8 mouse cellular contexts compared by ENCODE assay signal in genomic region chr9:99140063-99140882, GRCm38 (mm10). TPM values are rescaled to one million over a fixed set of nuclear protein-coding genes. Genes with fewer than 3 reads are reported as not detected.
DNase-seq lines count a peak whose midpoint lies in the region; ATAC-seq and TF ChIP-seq lines count a peak whose summit lies in the region.

Pik3cb (minus strand) TSS chr9:99140621.

- ATAC-seq in erythroblast, adult 5-6 weeks (replicated peaks; ENCODE audit: low FRiP score, poor library complexity, severe bottlenecking), result peak; percentile 92
- ATAC-seq in heart, embryonic 12.5 days (ENCODE audit: insufficient number of reproducible peaks, low FRiP score), result peak; percentile 97
- peak; percentile 94 for ATAC-seq in kidney, postnatal 0 days (replicated peaks; ENCODE audit: low FRiP score, low read depth)
- peak; percentile 90 for ATAC-seq in liver, embryonic 11.5 days (replicated peaks; ENCODE audit: low FRiP score)
- peak; percentile 96 for ATAC-seq in stomach, embryonic 14.5 days (ENCODE audit: insufficient number of reproducible peaks, insufficient read depth, low FRiP score, low read depth)

- H3K4me2 ChIP-seq in heart, embryonic 12.5 days, result peak within 1 kb of the TSS; percentile 77
- H3K4me2 ChIP-seq in kidney, postnatal 0 days (ENCODE audit: low read length), result peak within 1 kb of the TSS; percentile 81
- H3K4me2 ChIP-seq in liver, embryonic 11.5 days, result peak within 1 kb of the TSS; percentile 83
- peak within 1 kb of the TSS; percentile 55 for H3K4me2 ChIP-seq in stomach, embryonic 14.5 days (replicated peaks; ENCODE audit: low read depth, low read length)

- peak within 1 kb of the TSS; percentile 79 for H3K27ac ChIP-seq in heart, embryonic 12.5 days (ENCODE audit: poor library complexity, severe bottlenecking)
- 0 out of 2 replicates have a peak within 1 kb of the TSS, but pooled peaks have one; percentile 42 for H3K27ac ChIP-seq in kidney, postnatal 0 days
- H3K27ac ChIP-seq in liver, embryonic 11.5 days (ENCODE audit: low read depth, low read length), result peak within 1 kb of the TSS; percentile 89
- H3K27ac ChIP-seq in stomach, embryonic 14.5 days (ENCODE audit: low read length), result 0 out of 2 replicates have a peak within 1 kb of the TSS, but pooled peaks have one; percentile 21

- no peaks in the 10 kb centered on the region for H3K9me3 ChIP-seq in heart, embryonic 12.5 days (replicated peaks)
- no peaks in the 10 kb centered on the region for H3K9me3 ChIP-seq in kidney, postnatal 0 days (replicated peaks; ENCODE audit: low read length)
- H3K9me3 ChIP-seq in liver, embryonic 11.5 days (ENCODE audit: control insufficient read depth, low read length), result no peaks in the 10 kb centered on the region
- no peaks in the 10 kb centered on the region for H3K9me3 ChIP-seq in stomach, embryonic 14.5 days (ENCODE audit: control insufficient read depth, low read depth, low read length)

- peak; percentile 98 for DNase-seq in B cell, adult 2 months
- DNase-seq in brain, adult 2 months (ENCODE audit: low read depth, low spot score), result peak; percentile 97
- DNase-seq in kidney, postnatal 0 days (ENCODE audit: low spot score), result peak; percentile 89
- DNase-seq in liver, embryonic 11.5 days (ENCODE audit: low spot score), result peak; percentile 98
- peak; percentile 96 for DNase-seq in naive thymus-derived CD4-positive, alpha-beta T cell, adult 2 months (ENCODE audit: low read depth)

- H3K4me1 ChIP-seq in heart, embryonic 12.5 days (replicated peaks), result peaks cover 19% of the 10 kb centered on the region
- no peaks in the 10 kb centered on the region for H3K4me1 ChIP-seq in kidney, postnatal 0 days (replicated peaks; ENCODE audit: insufficient read depth, low read length)
- H3K4me1 ChIP-seq in liver, embryonic 11.5 days (replicated peaks; ENCODE audit: control insufficient read depth, insufficient read depth, low read length), result peaks cover 28% of the 10 kb centered on the region
- H3K4me1 ChIP-seq in stomach, embryonic 14.5 days (ENCODE audit: control insufficient read depth, insufficient read depth, low read length), result 0 out of 2 replicates have a peak, but pooled peaks cover 4% of the 10 kb centered on the region

- H3K9ac ChIP-seq in heart, embryonic 12.5 days, result peak within 1 kb of the TSS; percentile 92
- H3K9ac ChIP-seq in kidney, postnatal 0 days (ENCODE audit: low read depth, low read length), result peak within 1 kb of the TSS; percentile 87
- H3K9ac ChIP-seq in liver, embryonic 11.5 days (ENCODE audit: low read depth, low read length), result peak within 1 kb of the TSS; percentile 88
- H3K9ac ChIP-seq in stomach, embryonic 14.5 days (replicated peaks; ENCODE audit: low read depth, low read length), result peak within 1 kb of the TSS; percentile 63

- H3K36me3 ChIP-seq in heart, embryonic 12.5 days, result no peaks in the 10 kb centered on the region
- H3K36me3 ChIP-seq in kidney, postnatal 0 days (ENCODE audit: insufficient read depth, low read length), result no peaks in the 10 kb centered on the region
- H3K36me3 ChIP-seq in liver, embryonic 11.5 days (ENCODE audit: control insufficient read depth, insufficient read depth, low read length), result no peaks in the 10 kb centered on the region
- H3K36me3 ChIP-seq in stomach, embryonic 14.5 days (ENCODE audit: control insufficient read depth, insufficient read depth, low read length), result no peaks in the 10 kb centered on the region

- peak within 1 kb of the TSS; percentile 97 for H3K4me3 ChIP-seq in heart, embryonic 12.5 days
- peak within 1 kb of the TSS; percentile 85 for H3K4me3 ChIP-seq in kidney, postnatal 0 days (replicated peaks; ENCODE audit: low read depth, low read length)
- peak within 1 kb of the TSS; percentile 88 for H3K4me3 ChIP-seq in liver, embryonic 11.5 days (ENCODE audit: low read depth, low read length)
- H3K4me3 ChIP-seq in stomach, embryonic 14.5 days (ENCODE audit: low read depth, low read length), result peak within 1 kb of the TSS; percentile 54

- H3K27me3 ChIP-seq in heart, embryonic 12.5 days (replicated peaks), result no peaks in the 10 kb centered on the region
- H3K27me3 ChIP-seq in kidney, postnatal 0 days (ENCODE audit: insufficient read depth, low read length), result no peaks in the 10 kb centered on the region
- no peaks in the 10 kb centered on the region for H3K27me3 ChIP-seq in liver, embryonic 11.5 days (replicated peaks; ENCODE audit: control insufficient read depth, insufficient read depth, low read length)
- no peaks in the 10 kb centered on the region for H3K27me3 ChIP-seq in stomach, embryonic 14.5 days (ENCODE audit: control insufficient read depth, insufficient read depth, low read length)

- under 1% methylated on average over 76 of the region's 77 CpGs for WGBS in heart, embryonic 12.5 days
- under 1% methylated on average over 67 of the region's 77 CpGs for WGBS in kidney, postnatal 0 days
- under 1% methylated on average over 77 of the region's 77 CpGs for WGBS in liver, embryonic 11.5 days
- 1% methylated on average over 49 of the region's 77 CpGs for WGBS in stomach, embryonic 14.5 days

- no peak for TF ChIP-seq CTCF in kidney, postnatal 0 days (IDR thresholded peaks at IDR 0.05; ENCODE audit: low read depth)

RNA-seq across cellular contexts. Expression of gene Pik3cb, which starts in this region (rescaled TPM):
- total RNA-seq in erythroblast, adult 5-6 weeks (2015; ENCODE audit: low replicate concordance), result 7.5 and 9.2 TPM in 2 replicates
- total RNA-seq in erythroblast, adult 5-6 weeks (2017; ENCODE audit: low replicate concordance), result 4.7 and 4.9 TPM in 2 replicates
- polyA plus RNA-seq in heart, embryonic 12.5 days (2016; fragmentation: Nextera tagmentation; extraction: Ambion mirVana), result 2.5 and 3.3 TPM in 2 replicates
- 1.3 and 1.9 TPM in 2 replicates for polyA plus RNA-seq in kidney, postnatal 0 days (2015; fragmentation: Nextera tagmentation; extraction: Ambion mirVana)
- polyA plus RNA-seq in liver, embryonic 11.5 days (2014; fragmentation: Nextera tagmentation; extraction: Ambion mirVana), result 2.9 and 3.5 TPM in 2 replicates
- 1.2 and 1.7 TPM in 2 replicates for polyA plus RNA-seq in stomach, embryonic 14.5 days (2014; fragmentation: Nextera tagmentation; extraction: Ambion mirVana)

Comparison
In these comparisons a context has a peak if more than half of its experiments do, and no peak if none do; other contexts are left out.
1. Peak in every context shown above with its lines: DNase-seq, ATAC-seq, H3K4me3 ChIP-seq and H3K27ac ChIP-seq.
2. H3K27ac ChIP-seq: peak in every context shown above with its lines; median percentile 89 in liver, embryonic 11.5 days; 79 in heart, embryonic 12.5 days; 42 in kidney, postnatal 0 days; 21 in stomach, embryonic 14.5 days.